Mouse (Mus musculus): ENCODE results near the gene Sdhb. TPM values are rescaled to one million over a fixed set of nuclear protein-coding genes. Genes with fewer than 3 reads are reported as not detected.

Gene Sdhb
- polyA plus RNA-seq, 1 experiment from 2014 or later, result 418 TPM

DNA sequence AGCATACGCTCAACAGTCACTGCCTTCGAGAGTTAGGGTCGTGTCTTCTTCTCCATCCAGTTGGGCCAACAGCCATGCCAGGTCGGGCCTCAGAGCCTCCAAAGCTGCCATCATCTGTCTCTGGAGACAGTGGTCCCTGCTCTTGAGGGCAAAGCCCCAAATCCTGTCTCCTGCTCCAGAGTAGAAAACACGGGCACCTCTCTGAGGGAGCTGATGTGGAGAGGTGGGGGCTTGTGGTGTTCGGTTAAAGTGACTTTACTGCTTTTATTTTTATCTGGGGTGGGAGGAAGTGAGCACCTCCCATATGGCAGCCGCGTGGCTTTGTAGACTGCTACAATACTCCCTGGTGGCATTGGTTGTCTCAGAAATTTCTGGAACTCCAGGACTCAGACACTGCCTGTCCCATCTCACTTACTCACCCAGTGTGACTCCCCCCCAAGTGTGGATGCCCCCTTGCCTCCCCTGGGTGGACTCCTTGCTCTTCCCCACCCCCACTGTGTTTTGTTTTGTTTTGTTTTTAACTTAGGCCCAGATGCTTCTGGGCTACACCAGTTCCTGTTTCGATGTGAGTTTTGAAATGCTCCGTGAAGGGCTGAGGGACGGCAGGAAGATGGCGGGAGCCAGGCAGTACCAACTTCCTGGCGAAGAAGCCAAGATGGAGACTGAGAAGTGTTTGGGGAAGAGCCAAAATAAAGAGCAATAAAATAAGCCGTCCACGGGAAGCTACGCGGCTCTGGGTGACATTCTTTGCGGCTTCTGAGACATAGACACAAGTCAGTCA, 9.0 kb upstream of the Sdhb start:
- no peak overlapping the region for H3K4me3 ChIP-seq (ENCODE audit: low read depth, low read length)
- H3K27me3 ChIP-seq (ENCODE audit: control insufficient read depth, insufficient read depth, low read length), result no peaks in the 10 kb centered on the region
- H3K9me3 ChIP-seq (ENCODE audit: control insufficient read depth, low read length), result no peaks in the 10 kb centered on the region
- ATAC-seq (ENCODE audit: insufficient read depth, low FRiP score, low TSS enrichment), result no peak
- H3K4me2 ChIP-seq (ENCODE audit: low read depth), result no peak overlapping the region
- H3K36me3 ChIP-seq (ENCODE audit: control insufficient read depth, insufficient read depth, low read length), result no peaks in the 10 kb centered on the region
- no peak overlapping the region for H3K9ac ChIP-seq (ENCODE audit: low read length)
- DNase-seq (ENCODE audit: low spot score), result no peak
- H3K4me1 ChIP-seq (ENCODE audit: control insufficient read depth, insufficient read depth, low read length), result no peaks in the 10 kb centered on the region
- WGBS, result 92% methylated on average over 18 of the region's 18 CpGs
- H3K27ac ChIP-seq (ENCODE audit: low read depth, low read length), result no peak overlapping the region

DNA sequence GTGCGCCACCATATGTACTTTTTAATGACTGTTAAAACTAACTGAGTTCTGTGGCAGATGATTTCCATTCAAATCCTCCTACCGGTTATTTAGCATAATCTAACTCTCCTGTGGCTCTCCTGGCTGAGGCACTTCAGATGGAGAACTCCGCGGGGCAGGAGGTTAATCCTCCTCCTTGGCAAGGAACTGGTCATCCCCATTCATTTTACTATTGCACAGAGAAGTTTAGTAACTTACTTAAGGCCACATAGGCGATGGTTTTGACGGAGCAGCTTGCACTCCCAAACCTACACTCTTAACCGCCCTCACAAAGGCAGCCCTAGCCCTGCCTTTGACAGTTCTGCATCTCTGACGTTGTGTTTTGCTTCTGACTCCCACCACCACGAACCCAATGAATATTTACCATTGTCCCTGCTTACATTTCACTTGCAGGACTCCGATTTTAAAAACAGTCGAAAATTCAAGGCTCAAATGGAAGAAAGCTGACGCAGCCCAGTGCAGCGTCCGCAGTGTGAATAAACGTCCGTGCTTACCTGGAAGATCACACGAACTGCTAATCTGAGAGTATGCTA, 3.8 kb upstream of the Sdhb start:
- 6% methylated on average over 17 of the region's 17 CpGs for WGBS
- H3K36me3 ChIP-seq (ENCODE audit: control insufficient read depth, insufficient read depth, low read length), result no peaks in the 10 kb centered on the region
- H3K27ac ChIP-seq (ENCODE audit: low read depth, low read length), result no peak overlapping the region
- peak overlapping the region; percentile 58 for H3K4me2 ChIP-seq (ENCODE audit: low read depth)
- DNase-seq (ENCODE audit: low spot score), result no peak
- no peak for ATAC-seq (ENCODE audit: insufficient read depth, low FRiP score, low TSS enrichment)
- no peaks in the 10 kb centered on the region for H3K27me3 ChIP-seq (ENCODE audit: control insufficient read depth, insufficient read depth, low read length)
- no peaks in the 10 kb centered on the region for H3K9me3 ChIP-seq (ENCODE audit: control insufficient read depth, low read length)
- peaks cover 12% of the 10 kb centered on the region; the same call in 1 of the 2 replicates for H3K4me1 ChIP-seq (ENCODE audit: control insufficient read depth, insufficient read depth, low read length)
- peak overlapping the region; percentile 47 for H3K9ac ChIP-seq (ENCODE audit: low read length)
- peak overlapping the region; percentile 37 for H3K4me3 ChIP-seq (ENCODE audit: low read depth, low read length)

- H3K27ac ChIP-seq (ENCODE audit: low read depth, low read length), result no peak overlapping the region
- H3K27me3 ChIP-seq (ENCODE audit: control insufficient read depth, insufficient read depth, low read length), result no peaks in the 10 kb centered on the region
- ATAC-seq (ENCODE audit: insufficient read depth, low FRiP score, low TSS enrichment), result no peak
- peak; percentile 70 for DNase-seq (ENCODE audit: low spot score)
- no peaks in the 10 kb centered on the region for H3K36me3 ChIP-seq (ENCODE audit: control insufficient read depth, insufficient read depth, low read length)
- H3K4me2 ChIP-seq (ENCODE audit: low read depth), result peak overlapping the region; percentile 58
- WGBS, result under 1% methylated on average over 13 of the region's 13 CpGs
- H3K9me3 ChIP-seq (ENCODE audit: control insufficient read depth, low read length), result no peaks in the 10 kb centered on the region
- H3K4me1 ChIP-seq (ENCODE audit: control insufficient read depth, insufficient read depth, low read length), result peaks cover 16% of the 10 kb centered on the region; the same call in 1 of the 2 replicates
- H3K4me3 ChIP-seq (ENCODE audit: low read depth, low read length), result peak overlapping the region; percentile 37
- peak overlapping the region; percentile 47 for H3K9ac ChIP-seq (ENCODE audit: low read length)
Measured at GRCm38 (mm10) chr4:140957725-140958124, 3.3 kb upstream of the Sdhb start.

DNA sequence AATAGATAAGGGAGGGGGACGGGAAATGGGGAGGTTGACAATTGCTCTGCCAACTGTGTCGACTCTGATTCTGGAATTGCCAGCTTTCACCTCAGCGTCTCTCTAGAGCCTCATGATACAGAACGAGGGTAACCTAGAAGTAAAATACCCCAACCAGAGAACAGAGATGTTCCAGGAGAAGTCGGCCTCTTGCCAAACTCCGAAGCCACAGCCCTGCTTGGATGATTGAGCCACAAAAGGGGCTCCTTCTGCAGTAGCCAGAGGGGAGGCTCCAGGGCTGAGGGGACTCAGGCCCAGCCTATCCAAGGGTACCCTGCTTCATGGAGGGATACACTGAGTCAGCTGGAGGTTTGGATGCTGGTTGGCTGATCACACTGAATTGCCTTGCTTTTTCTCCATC, 2.7 kb upstream of the Sdhb start:
- Histone ChIP-seq H3K9ac (ENCODE audit: low read length) (no peak overlapping the region), H3K9me3 (ENCODE audit: control insufficient read depth, low read length) (no peaks in the 10 kb centered on the region), H3K27ac (ENCODE audit: low read depth, low read length) (no peak overlapping the region), H3K4me2 (ENCODE audit: low read depth) (no peak overlapping the region), H3K4me3 (ENCODE audit: low read depth, low read length) (no peak overlapping the region), H3K4me1 (ENCODE audit: control insufficient read depth, insufficient read depth, low read length) (peaks cover 16% of the 10 kb centered on the region; the same call in 1 of the 2 replicates), H3K27me3 (ENCODE audit: control insufficient read depth, insufficient read depth, low read length) (no peaks in the 10 kb centered on the region), H3K36me3 (ENCODE audit: control insufficient read depth, insufficient read depth, low read length) (no peaks in the 10 kb centered on the region)
- DNase-seq (ENCODE audit: low spot score) (no peak), ATAC-seq (ENCODE audit: insufficient read depth, low FRiP score, low TSS enrichment) (no peak)
- WGBS, result 61% methylated on average over 6 of the region's 6 CpGs

DNA sequence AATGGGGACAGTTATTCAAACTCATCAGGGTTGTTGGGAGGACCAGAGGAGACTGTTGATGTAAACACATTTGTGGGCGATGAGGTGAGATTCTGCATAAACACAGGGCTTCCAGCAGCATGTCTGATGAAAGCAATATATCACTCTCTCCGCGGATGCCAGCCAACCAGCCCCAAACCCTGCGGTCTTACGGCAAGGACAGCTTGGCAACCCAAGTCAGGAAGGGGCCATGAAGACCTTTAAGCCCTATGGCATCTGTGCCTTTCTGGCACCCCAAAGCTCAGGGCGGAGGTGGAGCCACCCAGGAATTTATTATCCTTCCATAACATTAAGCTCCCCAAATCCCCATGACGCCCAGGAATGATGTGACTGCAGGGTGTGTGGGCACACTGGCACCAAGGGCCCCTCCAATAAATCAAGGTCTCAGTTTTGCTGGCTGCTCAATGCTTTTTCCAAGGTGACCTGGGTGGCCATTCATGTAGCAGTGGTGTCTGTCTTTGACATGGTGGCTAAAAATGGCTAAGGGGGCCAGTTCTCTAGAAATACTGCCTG, 1.8 kb upstream of the Sdhb start:
- 79% methylated on average over 7 of the region's 7 CpGs for WGBS
- no peak overlapping the region for H3K4me2 ChIP-seq (ENCODE audit: low read depth)
- H3K4me1 ChIP-seq (ENCODE audit: control insufficient read depth, insufficient read depth, low read length), result peaks cover 16% of the 10 kb centered on the region; the same call in 1 of the 2 replicates
- no peaks in the 10 kb centered on the region for H3K36me3 ChIP-seq (ENCODE audit: control insufficient read depth, insufficient read depth, low read length)
- H3K27ac ChIP-seq (ENCODE audit: low read depth, low read length), result no peak overlapping the region
- H3K27me3 ChIP-seq (ENCODE audit: control insufficient read depth, insufficient read depth, low read length), result no peaks in the 10 kb centered on the region
- DNase-seq (ENCODE audit: low spot score) (no peak), ATAC-seq (ENCODE audit: insufficient read depth, low FRiP score, low TSS enrichment) (no peak)
- no peak overlapping the region for H3K4me3 ChIP-seq (ENCODE audit: low read depth, low read length)
- H3K9ac ChIP-seq (ENCODE audit: low read length), result no peak overlapping the region
- H3K9me3 ChIP-seq (ENCODE audit: control insufficient read depth, low read length), result no peaks in the 10 kb centered on the region

DNA sequence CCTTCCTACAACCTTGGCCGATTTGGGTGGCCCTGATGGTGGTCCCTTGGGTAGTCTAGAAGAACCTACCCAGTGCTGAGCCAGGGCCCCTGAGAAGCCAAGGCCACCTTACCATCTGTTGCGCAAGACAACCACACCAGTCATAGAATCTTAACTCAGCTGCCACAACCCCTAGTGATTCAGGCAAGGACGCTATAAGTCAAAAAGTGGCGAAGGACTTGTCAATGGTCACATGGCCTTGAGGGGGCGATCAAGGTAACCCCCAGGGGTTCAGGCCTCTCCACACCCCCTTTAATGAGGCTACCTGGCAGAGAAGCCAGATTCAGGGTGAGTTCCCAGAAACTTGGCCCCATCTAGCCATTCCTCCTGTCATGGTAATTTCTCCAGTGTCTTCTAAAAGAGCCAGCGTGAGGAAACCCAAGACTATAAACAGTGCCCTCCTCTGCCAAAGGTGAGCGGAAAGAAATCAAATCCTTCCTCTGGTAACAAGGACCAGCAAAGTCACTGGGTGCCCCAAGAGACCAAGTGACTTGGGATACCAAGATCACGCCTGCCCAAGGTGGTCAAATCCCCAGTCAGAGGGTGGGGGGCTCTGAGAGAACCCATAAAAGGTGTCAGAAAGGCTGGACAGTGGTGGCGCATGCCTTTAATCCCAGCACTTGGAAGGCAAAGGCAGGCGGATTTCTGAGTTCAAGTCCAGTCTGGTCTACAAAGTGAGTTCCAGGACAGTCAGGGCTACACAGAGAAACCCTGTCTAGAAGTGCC, 1.1 kb upstream of the Sdhb start:
- DNase-seq (ENCODE audit: low spot score), result no peak
- H3K9me3 ChIP-seq (ENCODE audit: control insufficient read depth, low read length), result no peaks in the 10 kb centered on the region
- H3K4me3 ChIP-seq (ENCODE audit: low read depth, low read length), result no peak overlapping the region
- H3K9ac ChIP-seq (ENCODE audit: low read length), result no peak overlapping the region
- no peaks in the 10 kb centered on the region for H3K27me3 ChIP-seq (ENCODE audit: control insufficient read depth, insufficient read depth, low read length)
- H3K4me1 ChIP-seq (ENCODE audit: control insufficient read depth, insufficient read depth, low read length), result peaks cover 16% of the 10 kb centered on the region; the same call in 1 of the 2 replicates
- H3K27ac ChIP-seq (ENCODE audit: low read depth, low read length), result no peak overlapping the region
- ATAC-seq (ENCODE audit: insufficient read depth, low FRiP score, low TSS enrichment), result no peak
- no peak overlapping the region for H3K4me2 ChIP-seq (ENCODE audit: low read depth)
- H3K36me3 ChIP-seq (ENCODE audit: control insufficient read depth, insufficient read depth, low read length), result no peaks in the 10 kb centered on the region
- WGBS, result 79% methylated on average over 10 of the region's 10 CpGs

DNA sequence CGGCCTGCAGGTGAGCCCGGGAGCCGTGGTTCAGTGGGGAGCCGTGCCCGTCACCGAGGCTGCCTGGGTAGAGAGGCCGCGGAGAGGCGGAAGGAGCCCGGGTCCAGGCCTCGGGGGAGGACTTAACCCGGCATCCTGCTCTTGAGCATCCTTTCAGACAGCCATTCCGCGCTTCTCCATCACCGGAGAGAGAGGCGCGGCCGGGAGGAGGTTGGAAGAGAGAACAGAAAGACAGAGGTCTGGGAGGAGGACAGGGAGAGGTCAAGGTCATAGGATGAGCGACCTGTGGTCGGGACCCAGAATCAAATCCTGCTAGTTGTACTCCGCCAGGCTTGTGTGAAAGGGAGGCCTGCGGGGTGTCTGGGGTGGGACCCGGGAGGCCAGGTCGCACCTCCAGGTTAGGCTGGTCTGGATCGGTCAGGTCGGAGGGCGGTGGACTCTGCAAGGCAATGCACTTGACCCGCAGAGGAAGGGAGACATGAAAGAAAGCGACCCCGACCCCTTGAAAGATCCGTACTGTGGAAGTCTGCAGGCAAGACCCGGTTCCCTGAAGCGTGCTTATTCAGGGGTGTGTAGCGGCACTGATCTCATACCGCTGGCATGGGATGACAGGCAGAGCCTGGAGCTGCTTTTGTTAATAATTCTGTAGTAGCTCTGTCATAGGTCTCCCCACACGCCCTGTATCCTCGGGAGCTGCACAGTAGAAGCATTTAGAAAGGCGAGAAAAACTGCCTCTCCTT, 634 bp downstream of the Sdhb start:
- no peaks in the 10 kb centered on the region for H3K36me3 ChIP-seq (ENCODE audit: control insufficient read depth, insufficient read depth, low read length)
- no peaks in the 10 kb centered on the region for H3K27me3 ChIP-seq (ENCODE audit: control insufficient read depth, insufficient read depth, low read length)
- peak overlapping the region; percentile 77 for H3K27ac ChIP-seq (ENCODE audit: low read depth, low read length)
- peaks cover 16% of the 10 kb centered on the region; the same call in 1 of the 2 replicates for H3K4me1 ChIP-seq (ENCODE audit: control insufficient read depth, insufficient read depth, low read length)
- H3K9me3 ChIP-seq (ENCODE audit: control insufficient read depth, low read length), result no peaks in the 10 kb centered on the region
- DNase-seq (ENCODE audit: low spot score) (no peak), ATAC-seq (ENCODE audit: insufficient read depth, low FRiP score, low TSS enrichment) (no peak)
- peak overlapping the region; percentile 93 for H3K9ac ChIP-seq (ENCODE audit: low read length)
- H3K4me2 ChIP-seq (ENCODE audit: low read depth), result peak overlapping the region; percentile 88
- H3K4me3 ChIP-seq (ENCODE audit: low read depth, low read length), result peak overlapping the region; percentile 94
- 2% methylated on average over 38 of the region's 38 CpGs for WGBS

All from neural tube, embryonic 11.5 days (tissue).